Mouse (Mus musculus): ENCODE measurements at regions not wholly inside any gene's neighbourhood (a gene's known extent, or its start where the extent isn't known, plus 50 kb on each side); places are given as distances from the start of the nearest gene placed in this dataset.

DNA sequence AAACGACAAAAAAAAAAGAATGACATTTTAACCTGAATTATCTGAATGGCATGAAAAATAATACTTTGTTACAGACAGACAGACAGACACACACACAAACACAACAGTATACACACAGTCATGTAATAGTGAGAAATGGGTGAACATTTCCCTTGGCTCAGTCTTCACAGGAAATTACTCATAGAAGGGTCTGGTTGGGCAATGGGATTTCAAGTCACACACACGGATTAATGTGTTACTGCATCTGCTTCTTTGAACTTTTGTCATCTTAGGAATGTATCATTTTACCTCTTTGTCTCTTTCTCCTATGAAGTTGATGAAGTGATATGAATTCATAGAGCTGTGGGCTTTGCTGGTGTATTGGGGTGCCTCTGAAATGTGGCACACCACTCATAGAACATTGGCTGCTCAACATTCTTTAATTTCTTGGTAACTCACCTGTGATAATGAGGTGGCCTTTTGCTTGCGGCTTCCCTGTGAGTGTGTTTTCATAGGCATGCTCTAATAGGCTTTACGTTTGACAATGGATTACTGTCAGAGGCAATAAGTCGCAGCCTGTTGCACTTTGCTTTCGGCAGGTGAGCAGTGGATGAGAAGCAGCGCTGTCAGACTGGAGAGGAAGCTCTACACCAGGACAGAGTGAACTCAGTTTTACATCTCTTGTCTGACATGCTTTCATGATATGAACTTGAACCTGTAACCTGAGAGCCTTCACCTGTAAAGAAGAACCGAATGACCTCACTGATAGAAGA lies 158.0 kb upstream of the Flrt2 start:
- intact Hi-C loops (cut with DNase I) = no loop called here

DNA sequence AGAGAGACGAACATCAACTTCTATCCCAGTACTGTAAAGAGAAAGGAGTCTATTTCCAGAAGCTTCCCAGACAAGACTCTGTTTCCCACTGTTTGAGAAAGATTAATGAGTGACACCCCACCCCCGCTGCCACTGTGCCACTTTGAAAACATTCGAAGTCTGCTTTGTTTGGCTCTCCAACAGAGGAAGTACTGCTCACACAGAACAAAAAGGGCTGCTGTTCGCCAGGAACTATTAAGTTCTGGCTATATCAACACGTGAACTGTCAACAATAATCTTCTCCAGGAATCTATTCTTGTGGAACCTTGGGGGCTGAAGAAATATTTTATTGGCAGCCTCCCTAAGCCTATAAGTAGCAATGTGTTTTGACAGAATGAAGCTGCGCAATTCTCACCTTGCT lies 144.7 kb upstream of the Flrt2 start:
- intact Hi-C loops (cut with DNase I) = no loop called here
- no peak for DNase-seq (ENCODE audit: low spot score in 2 of 2)

More for the DNA sequence above, 158.0 kb upstream of the Flrt2 start:
- DNase-seq (ENCODE audit: low spot score in 2 of 2) = no peak

DNA sequence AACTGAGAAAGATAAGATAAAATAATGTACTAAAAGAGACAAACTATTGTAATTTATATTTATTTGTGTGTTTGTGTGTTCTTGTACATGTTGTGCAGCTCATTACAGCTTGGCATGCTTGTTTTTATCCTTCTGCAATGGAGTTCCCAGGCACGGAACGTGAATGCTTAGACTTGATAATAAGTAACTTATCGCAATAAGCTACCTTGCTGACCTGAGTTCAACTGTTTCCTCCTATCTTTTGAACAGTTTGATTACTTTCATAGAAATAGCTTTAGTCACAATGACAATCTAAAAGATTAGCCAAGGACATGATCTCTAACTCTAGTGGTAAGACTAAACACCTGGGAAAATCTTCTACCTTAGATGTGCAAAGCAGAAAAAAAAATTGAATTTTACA lies 138.9 kb upstream of the Flrt2 start:
- intact Hi-C loops (cut with DNase I) = no loop called here

DNA sequence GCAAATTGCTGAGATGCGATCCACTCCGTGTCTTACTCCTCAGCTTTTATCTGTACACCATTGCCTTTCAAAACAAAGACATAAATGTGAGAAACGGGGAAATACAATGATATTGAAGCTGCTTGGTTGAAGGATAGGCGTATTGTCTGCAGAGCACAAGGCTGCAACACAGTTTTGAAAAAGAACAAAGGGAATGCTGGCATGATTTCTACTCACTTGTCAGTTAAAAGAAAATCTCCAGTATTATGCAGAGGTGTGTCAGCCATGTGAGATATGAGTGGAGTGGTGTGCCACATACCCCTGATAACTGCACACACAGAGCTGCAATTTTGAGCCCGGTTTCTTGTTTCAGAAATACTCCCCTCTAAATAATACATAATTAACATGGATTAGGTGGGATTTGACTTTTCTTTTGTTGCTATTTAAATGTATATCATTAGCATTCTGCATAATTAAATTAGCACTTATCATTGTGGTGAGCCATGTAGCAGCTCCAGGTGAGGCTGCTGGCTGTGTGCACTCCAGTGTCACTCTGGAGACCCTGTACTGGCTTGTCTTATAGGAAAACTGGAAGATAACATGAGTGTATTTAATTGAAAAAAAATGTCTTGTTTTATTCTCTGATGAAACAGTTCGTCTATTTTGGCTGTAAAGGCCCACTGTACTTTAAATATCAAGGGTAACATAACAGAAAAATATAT lies 133.2 kb upstream of the Flrt2 start:
- DNase-seq (ENCODE audit: low spot score in 2 of 2) = no peak
- intact Hi-C loops (cut with DNase I) = no loop called here

More for the DNA sequence above, 138.9 kb upstream of the Flrt2 start:
- DNase-seq (ENCODE audit: low spot score in 2 of 2) = no peak

DNA sequence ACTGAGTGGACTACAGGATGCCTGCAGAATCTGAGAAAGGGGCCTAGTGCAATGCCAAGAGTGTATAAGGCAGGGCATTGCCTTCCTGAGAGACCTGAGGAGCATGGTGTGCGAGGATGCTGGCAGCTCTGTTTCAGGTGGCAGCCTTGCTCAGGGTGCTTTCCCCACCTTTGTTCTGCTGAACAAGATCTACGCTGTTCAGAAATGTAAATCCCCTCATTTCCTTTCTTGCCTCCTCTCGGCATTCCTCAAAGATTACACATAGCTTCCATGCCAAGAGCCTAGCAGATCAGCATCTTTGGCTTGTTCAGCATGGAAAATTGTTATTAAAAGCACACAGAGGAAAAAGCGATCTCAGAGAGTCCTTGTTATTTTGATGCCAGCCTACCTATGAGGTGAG lies 128.6 kb upstream of the Flrt2 start:
- intact Hi-C loops (cut with DNase I) = no loop called here
- DNase-seq (ENCODE audit: low spot score in 2 of 2) = no peak

DNA sequence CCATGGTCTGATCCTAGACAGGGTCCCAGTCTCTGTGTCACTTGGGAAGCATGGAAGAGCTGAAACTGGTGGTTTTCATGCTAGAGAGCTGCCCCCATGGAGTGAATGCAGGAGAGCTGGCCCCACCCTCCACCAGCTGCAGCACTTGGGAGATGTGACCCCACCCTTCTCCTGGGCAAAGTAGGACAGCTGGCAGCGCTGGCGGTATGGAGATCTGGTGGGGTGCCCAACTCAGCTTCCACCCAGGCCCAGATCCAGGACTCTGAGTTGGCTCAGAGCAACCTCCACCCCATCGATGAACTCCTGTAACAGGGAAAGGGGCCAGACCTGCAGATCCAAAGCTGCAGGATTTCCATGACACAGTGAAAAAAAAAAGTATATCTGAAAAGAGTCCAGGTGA lies 115.3 kb upstream of the Flrt2 start:
- no peak for DNase-seq (ENCODE audit: low spot score in 2 of 2)
- intact Hi-C loops (cut with DNase I) = no loop called here

DNA sequence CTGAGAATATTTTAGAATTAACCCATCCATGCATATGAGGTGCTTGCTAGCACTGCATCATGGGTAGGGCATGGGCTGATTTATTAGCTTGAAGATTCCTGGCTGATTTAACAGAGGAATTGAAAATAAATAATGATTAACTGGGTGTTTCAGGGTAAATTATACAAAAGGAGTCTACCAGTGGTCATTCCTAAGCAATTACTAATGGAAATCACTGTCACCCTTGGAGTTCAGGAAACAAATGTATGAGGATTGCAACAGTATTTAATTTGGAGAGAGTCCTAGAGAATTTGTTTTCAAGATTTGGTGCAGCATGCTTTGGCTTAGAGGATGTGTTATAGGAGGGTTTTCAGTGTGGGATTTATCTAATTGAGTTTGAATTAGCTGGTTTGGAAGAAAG lies 103.0 kb upstream of the Flrt2 start:
- intact Hi-C loops (cut with DNase I) = no loop called here
- DNase-seq (ENCODE audit: low spot score in 2 of 2) = no peak

DNA sequence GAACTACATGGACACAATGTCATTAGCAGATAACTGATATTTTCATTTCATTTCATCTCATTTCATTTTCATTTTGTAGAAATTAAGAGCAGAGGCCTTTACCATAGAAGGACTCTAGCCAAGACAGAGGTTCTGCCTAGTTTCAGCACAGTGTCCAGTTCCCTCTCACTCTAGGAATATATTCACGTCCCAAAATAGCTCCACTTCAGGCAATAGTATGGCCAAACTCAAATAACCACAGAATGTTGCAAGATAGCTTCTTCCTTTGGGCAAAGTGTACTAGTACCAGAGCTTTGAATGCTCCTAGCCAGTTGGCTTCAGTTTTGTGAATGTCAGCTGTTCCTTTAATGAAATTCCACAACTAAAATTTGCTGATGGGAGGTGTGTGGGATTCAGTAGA lies 72.7 kb upstream of the Flrt2 start:
- intact Hi-C loops (cut with DNase I) = no loop called here
- no peak for DNase-seq (ENCODE audit: low spot score in 2 of 2)

DNA sequence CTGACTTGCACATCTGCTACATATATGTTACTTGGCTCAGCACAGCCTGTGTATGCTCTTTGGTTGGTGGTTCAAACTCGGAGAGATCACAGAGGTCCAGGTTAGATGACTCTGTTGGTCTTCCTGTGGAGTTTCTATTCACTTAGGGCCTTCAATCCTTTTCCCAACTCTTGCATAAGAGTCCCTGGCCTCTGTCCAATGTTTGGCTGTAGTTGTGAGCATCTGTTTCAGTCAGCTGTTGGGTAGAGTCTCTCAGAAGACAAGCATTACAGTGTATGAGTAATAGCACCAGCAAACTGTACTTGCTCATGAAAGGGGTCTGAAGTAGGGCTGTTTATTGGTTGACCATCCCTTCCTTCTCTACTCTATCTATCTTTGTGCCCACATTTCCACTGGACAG lies 61.0 kb upstream of the Flrt2 start:
- DNase-seq (ENCODE audit: low spot score in 2 of 2) = peak; percentile 34 to 48
- intact Hi-C loops (cut with DNase I) = no loop called here

DNA sequence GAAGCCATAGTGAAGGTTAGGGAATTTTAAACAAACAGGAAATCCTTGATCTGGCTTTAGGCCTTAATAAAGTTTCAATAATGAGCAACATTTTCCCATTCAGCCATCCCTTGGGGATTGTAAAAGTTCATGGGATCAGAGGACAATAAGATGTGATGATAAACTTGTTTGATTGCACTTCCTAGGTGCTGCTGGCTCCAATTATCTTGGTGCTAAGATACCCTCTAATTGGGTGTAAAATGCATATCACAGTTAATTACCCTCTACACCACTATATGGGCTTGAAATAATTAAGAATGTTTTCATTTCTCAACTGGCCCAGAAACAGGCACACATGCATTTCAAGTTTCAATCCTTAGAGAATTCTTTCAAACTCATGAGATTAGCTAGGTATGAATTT lies 55.4 kb upstream of the Flrt2 start:
- DNase-seq (ENCODE audit: low spot score in 2 of 2) = no peak
- intact Hi-C loops (cut with DNase I) = no loop called here

DNA sequence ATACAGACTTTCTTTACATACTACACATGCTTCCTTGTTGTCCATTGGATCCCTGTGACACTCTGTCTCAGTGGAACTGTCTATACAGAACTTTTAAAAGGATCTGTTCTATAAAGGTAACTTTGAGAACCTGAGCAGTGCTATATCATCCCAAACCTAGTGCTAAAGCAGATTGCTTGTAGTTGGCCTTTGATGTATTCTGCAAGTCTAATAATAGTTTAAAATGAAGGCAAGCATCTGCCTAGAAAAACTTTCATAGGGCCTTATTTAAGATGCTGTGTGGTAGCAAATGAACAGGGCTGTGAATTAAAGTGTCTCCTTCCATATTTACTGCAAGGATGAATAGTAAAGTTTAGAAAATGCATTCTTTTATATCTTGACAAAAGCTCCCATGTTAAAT lies 52.1 kb upstream of the Flrt2 start:
- intact Hi-C loops (cut with DNase I) = no loop called here
- no peak for DNase-seq (ENCODE audit: low spot score in 2 of 2)

DNA sequence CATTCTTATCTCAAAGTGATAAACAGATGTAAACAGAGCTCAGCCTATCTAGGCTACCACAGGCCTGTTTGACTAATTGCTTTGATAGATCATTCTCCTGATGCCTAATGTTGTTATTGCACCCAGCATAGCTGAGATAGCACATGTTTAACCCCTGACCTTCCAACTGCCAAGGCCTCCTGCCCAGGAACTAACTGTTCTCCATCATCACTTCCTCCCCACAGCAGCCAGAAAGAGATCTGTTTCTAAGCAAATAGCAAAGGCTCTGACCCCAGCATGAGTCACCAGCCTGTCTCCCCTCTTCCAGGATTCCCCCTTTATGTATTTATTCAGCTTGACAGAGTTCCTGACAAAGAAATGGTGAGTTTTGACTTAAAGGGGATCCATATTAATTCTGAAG lies 50.4 kb upstream of the Flrt2 start:
- DNase-seq (ENCODE audit: low spot score in 2 of 2) = no peak
- intact Hi-C loops (cut with DNase I) = no loop called here
